Mouse (Mus musculus) small intestine, adult 2 months (tissue): ENCODE data around the gene Synpr.

Experiments used
- CTCF ChIP-seq: fragments of 200-500 bp; IDR thresholded peaks from 2 replicates; pipeline ENCODE4 v1.5.1; 2012; ENCODE audit warnings: low read depth, mild to moderate bottlenecking, control low read depth, inconsistent platforms, low read length, moderate library complexity, mixed read lengths; ENCODE audit not compliant: insufficient replicate concordance, insufficient read length; ENCODE audit errors: extremely low read depth
- POLR2A ChIP-seq: fragments of 200-500 bp; IDR thresholded peaks from 2 replicates; pipeline ENCODE4 v1.6.1; 2012; ENCODE audit warnings: low read depth, mild to moderate bottlenecking, control low read depth, inconsistent platforms, low read length, moderate library complexity

- TF ChIP-seq POLR2A (no peak), CTCF (no peak)
Observed at GRCm38 (mm10) chr14:13567996-13568395, 283.4 kb downstream of the Synpr start.
